Mouse (Mus musculus) adrenal gland, postnatal 14 days (tissue): Measurements from ENCODE around the gene Slc44a1. TPM values are rescaled to one million over a fixed set of nuclear protein-coding genes. Genes with fewer than 3 reads are reported as not detected.

Experiments used
- DNase-seq: peaks from one replicate; pipeline ENCODE4 v3.0.0; 2021; ENCODE audit warnings: mixed read lengths
- total RNA-seq: library from RNA; stranded (reverse); gene quantifications from 2 replicates; pipeline ENCODE4 v1.2.3, GENCODE M21; 2021

Gene Slc44a1
- total RNA-seq, 1 experiment from 2014 or later = 74.7 TPM

DNA sequence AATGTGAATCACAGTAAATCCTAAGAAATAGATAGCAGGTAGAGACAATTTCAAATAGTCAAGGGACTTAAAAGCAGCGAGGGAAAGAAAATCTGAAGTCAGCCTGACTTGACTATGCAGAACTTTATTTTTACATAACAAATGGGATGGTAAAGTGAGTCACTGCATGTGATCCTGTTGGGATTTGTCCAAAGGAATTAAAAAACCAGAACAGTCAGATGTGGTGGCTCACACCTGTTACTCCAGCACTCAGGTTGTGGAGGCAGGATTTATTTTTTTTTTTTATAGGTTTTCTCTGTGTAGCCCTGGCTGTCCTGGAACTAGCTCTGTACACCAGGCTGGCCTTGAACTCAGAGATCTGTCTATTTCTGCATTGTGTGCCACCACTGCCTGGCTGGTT, 25.7 kb downstream of the Slc44a1 start:
- no peak for DNase-seq

GRCm38 (mm10) chr4:53469007-53469406, 28.8 kb downstream of the Slc44a1 start:
- DNase-seq = no peak

DNA sequence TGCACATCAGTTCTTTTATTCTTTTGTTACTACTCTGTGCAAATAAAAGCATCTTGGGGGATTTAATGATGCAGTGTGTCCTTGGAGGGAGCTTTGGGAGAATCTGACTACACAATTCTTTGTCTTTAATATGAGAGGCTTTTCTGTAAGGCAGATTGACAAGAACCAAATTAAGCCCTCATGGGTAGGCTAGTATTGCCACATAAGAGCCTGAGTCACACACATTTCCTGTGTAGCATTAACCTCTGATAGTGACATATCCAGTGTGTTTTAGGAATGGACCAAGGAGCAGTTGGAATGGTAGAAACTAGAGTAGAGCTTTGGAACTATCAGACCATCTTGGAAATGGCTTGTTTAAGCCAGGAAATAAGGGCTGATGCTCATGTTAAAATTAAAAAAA, 33.9 kb downstream of the Slc44a1 start:
- DNase-seq = no peak

- DNase-seq = no peak
Measured at GRCm38 (mm10) chr4:53475230-53475952, 35.2 kb downstream of the Slc44a1 start.

DNA sequence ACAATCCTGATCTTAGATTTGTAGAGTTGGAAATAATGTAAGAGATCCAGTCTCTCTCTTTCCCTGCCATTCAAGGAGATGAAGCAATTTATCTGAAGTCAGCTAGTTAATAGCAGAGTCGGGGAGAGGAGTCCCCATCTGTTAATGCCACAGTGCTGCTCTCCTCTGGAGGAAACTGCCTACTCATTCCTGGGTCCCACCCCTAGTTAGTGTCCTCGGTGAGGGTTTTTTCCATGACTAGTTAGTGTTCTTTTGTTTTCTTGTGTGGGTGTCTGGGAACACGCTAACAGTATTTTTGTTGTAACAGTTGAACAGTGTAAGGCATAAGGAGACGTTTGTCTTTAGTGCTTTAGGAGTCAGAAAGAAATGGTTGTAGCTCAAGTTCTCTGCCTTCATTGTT, 38.4 kb downstream of the Slc44a1 start:
- DNase-seq = no peak

GRCm38 (mm10) chr4:53487216-53488188, 47.3 kb downstream of the Slc44a1 start:
- no peak for DNase-seq

DNA sequence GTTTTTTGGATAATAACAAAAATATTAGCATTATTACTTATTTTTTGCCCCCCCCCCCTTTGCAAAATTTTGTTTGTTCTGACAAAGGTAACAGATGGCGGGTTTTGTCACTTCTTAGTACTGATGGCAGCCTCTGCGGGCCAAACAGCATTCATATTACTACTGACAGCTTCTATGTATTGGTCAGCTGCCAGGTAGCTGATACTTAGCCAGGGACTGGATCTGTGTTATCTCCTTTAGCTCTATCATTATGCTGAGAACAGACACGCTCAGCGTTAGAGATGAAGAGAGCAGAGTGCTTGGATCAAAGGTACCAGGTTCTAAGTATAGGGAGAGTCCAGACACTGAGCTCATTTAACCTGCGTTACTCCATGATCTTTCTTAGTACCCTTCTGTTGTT, 48.6 kb downstream of the Slc44a1 start:
- no peak for DNase-seq

DNA sequence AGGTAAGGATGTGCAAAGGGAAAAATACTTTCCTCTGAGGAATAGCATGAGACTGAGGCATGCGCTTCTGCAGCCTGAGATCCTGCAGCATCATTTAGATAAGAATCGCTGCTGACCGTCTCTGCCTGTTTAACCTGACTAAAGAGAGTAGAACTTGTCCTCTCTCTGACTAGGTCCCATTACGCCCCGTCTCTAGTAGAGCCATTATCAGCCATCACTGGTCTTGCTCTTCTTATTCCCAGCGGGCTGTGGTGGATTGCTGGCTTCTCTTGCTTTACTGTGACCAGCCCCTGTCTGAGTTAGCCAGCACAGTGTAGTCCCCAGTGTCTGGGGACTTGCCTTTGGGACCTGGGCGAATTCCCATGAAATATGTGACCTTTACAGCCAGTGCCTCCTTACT, 50.2 kb downstream of the Slc44a1 start:
- peak; percentile 21 for DNase-seq

- DNase-seq = no peak
Measured at GRCm38 (mm10) chr4:53491269-53491668, 51.1 kb downstream of the Slc44a1 start.

- DNase-seq = no peak
Measured at GRCm38 (mm10) chr4:53495646-53496045, 55.4 kb downstream of the Slc44a1 start.

DNA sequence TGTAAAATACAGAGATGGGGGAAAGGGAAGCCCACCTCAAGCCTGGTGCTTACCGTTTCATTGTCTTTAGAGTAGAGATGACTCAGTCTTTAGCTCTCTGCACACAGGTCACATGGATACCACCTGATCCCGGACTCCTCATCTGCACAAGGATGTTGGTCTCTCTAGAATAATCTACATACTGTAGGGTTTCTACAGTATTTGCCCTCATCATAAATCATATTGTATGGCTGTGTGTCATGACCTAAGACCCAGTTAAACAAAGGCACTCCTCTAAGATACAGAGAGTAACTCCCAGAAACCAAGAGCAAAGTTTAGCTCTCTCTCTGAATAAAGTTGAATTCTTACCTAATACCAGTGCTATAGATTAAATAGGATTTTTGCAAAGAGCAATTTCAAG, 62.6 kb downstream of the Slc44a1 start:
- DNase-seq = no peak

GRCm38 (mm10) chr4:53512131-53512916, 72.1 kb downstream of the Slc44a1 start:
- peak; percentile 46 for DNase-seq

DNA sequence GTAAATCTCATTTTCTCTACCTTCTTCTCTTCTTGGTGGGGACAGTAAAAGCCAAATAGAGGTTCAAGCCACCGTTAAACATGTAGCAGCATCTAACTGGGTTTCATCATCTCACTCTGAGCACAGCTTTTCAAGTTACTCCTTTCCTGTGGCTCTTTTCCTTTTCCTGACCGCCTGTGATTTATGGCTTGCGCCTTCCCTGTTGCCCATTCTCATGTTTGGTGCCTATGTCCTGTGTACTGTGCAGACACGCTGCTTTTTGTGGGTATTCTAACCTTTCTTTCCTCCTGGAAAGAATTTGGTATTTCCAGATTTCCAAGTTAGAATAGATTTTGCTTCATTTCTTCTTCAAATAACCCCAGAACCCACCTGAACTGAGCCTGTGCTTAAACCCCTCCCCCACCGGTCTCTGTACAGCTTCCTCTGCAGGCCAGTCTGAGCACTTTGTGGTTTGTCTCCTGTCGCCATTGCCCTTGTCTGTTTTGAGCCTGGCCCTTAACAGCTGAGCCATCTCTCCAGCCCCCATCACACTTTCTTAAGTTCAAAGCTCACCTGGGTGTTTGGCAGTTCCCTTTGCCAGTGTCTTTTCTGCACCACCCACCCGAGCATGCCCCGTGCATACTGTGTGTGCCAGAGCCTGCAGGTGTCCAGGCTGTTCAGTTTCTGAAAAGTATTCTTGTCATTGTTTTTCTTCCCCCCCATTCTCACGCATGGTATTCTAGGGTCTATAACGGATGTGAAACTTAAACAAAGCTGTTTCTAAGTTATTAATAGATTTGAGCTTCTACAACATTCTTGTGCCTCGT, 73.3 kb downstream of the Slc44a1 start:
- DNase-seq = peak; percentile 11

DNA sequence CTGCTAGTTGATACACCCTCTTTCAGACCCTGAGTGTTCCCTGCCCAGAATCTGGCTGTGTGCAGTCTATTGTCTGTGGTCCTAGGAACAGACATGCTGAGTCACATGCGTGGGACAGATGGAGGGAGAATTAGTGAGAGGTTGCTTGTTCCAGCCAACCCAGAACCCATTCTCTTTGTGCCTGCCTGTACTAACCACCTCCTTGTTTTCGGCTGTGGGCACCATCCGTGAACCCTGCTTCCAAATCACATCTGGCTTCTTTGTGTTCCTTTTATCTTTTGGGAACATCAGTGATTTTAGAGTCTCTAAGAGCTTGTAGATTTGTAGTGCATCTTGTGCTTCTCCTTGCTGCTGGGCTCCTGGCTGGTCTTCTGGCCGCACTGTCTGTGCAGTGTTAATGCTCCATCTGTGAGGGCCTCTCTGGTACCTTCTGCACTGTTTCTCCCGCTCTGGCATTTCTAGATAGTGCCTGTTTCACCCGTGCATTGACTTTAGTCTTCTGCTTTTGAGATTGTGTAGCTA, 75.9 kb downstream of the Slc44a1 start:
- DNase-seq = no peak

- no peak for DNase-seq
Measured at GRCm38 (mm10) chr4:53519429-53519828, 79.2 kb downstream of the Slc44a1 start.

DNA sequence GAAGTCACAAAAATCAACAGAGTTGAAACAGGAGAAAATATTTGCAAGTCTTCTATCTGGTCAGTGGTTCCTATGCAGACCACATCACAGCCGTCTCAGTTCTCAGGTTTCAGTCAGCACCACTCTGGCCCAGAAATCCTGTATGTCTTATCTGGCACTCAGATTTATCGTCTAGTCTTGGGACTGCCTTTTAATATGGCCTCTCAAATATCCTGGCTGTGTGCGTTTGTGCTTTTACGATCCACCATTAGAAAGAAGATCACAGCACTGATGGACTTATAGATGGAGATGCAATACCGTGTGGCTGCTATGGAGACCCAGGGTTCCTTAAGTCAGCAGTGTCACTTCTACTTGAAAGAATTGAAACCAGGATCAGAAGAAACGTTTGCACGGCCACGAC, 80.8 kb downstream of the Slc44a1 start:
- DNase-seq = no peak

DNA sequence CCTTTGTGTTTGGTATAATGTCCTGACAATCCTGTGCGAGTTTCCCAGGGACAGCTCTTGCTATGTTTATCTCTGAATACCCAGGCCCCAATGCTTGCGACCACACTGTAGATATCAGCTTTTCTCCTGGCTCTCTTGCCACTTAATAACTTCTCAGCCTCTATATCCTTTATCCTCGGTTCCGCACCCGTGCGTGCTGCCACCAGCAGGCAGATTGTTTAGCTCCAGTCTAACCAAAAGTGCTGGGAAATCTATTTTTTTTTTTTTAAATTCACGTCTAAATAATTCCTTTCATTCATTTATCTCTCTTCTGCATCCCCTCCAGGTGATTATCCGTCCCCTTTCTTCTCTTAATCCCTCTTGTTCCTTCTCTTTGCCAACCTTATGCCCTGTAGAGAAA, 82.4 kb downstream of the Slc44a1 start:
- no peak for DNase-seq

DNA sequence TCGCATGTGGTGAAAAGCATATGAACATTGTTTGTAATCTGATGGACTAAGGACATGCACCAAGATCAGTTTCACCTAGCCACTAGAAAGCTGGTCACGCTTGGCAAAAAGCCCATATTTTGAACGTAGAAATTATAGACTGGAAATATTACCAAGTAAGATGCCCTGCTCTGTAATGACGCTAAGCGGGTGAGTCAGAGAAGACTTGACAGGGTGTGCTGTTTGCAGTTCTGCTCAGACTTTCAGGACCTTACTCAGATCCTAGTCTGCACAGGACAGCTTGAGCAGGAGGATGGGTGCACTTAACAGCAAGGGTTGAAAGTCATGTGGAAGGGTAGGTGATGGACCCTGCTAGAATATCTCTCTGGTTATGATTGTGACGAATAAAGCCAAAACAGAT, 85.3 kb downstream of the Slc44a1 start:
- DNase-seq = no peak

GRCm38 (mm10) chr4:53525994-53526393, 85.8 kb downstream of the Slc44a1 start:
- no peak for DNase-seq

- no peak for DNase-seq
Measured at GRCm38 (mm10) chr4:53526446-53526845, 86.2 kb downstream of the Slc44a1 start.

GRCm38 (mm10) chr4:53535795-53536194, 95.6 kb downstream of the Slc44a1 start:
- DNase-seq = no peak
